Mouse (Mus musculus): ENCODE results near the gene Pbx1.

GRCm38 (mm10) chr1:168459426-168459825, 27.4 kb upstream of the Pbx1 start:
- TF ChIP-seq CTCF (IDR thresholded peaks at IDR 0.05 in 2 of 3, conservative IDR thresholded peaks at IDR 0.05 in 1 of 3; ENCODE audit: control insufficient read depth in 1 of 3, insufficient read depth in 1 of 3, low read depth in 2 of 3, low read length in 3 of 3, poor library complexity in 1 of 3, severe bottlenecking in 1 of 3) (no peak), POLR2A (IDR thresholded peaks at IDR 0.05; ENCODE audit: control insufficient read depth in 1 of 2, insufficient read depth in 1 of 2, low read depth in 1 of 2, low read length in 2 of 2, poor library complexity in 1 of 2) (no peak), CHD1 (IDR thresholded peaks at IDR 0.05; ENCODE audit: low read depth, low read length) (no peak), SIN3A (IDR thresholded peaks at IDR 0.05; ENCODE audit: low read length) (no peak), ETS1 (IDR thresholded peaks at IDR 0.05; ENCODE audit: low read depth, low read length) (no peak), MAFK (IDR thresholded peaks at IDR 0.05; ENCODE audit: borderline replicate concordance, low read depth, low read length) (no peak), CHD2 (IDR thresholded peaks at IDR 0.05; ENCODE audit: low read length) (no peak), TAL1 (IDR thresholded peaks at IDR 0.05; ENCODE audit: low read length) (no peak), ZC3H11A (IDR thresholded peaks at IDR 0.05; ENCODE audit: low read depth, low read length) (no peak), MYC (IDR thresholded peaks at IDR 0.05; ENCODE audit: low read depth, low read length) (no peak)

Measured in MEL (cell line).